Mouse (Mus musculus): ENCODE data around the gene Prdm2.
A peak's percentile ranks its signal among the peaks of the same experiment; 100 is the strongest.

Gene Prdm2

GRCm38 (mm10) chr4:143147666-143148065 lies 65.1 kb downstream of the Prdm2 start:
- no peak for DNase-seq

GRCm38 (mm10) chr4:143143615-143144014 lies 69.2 kb downstream of the Prdm2 start:
- no peak for DNase-seq

GRCm38 (mm10) chr4:143141645-143142259 lies 71.0 kb downstream of the Prdm2 start:
- no peak for DNase-seq

- DNase-seq, result no peak
Observed at GRCm38 (mm10) chr4:143140940-143141339, 71.9 kb downstream of the Prdm2 start.

GRCm38 (mm10) chr4:143132433-143132832 lies 80.4 kb downstream of the Prdm2 start:
- DNase-seq, result no peak

- no peak for DNase-seq
Observed at GRCm38 (mm10) chr4:143130441-143130840, 82.4 kb downstream of the Prdm2 start.

GRCm38 (mm10) chr4:143129261-143129760 lies 83.5 kb downstream of the Prdm2 start:
- DNase-seq, result peak; percentile 20

GRCm38 (mm10) chr4:143127171-143127570 lies 85.6 kb downstream of the Prdm2 start:
- no peak for DNase-seq

- no peak for DNase-seq
Observed at GRCm38 (mm10) chr4:143126476-143126875, 86.3 kb downstream of the Prdm2 start.

- no peak for DNase-seq
Observed at GRCm38 (mm10) chr4:143125290-143125689, 87.5 kb downstream of the Prdm2 start.

GRCm38 (mm10) chr4:143123043-143123442 lies 89.8 kb downstream of the Prdm2 start:
- DNase-seq, result no peak

GRCm38 (mm10) chr4:143121174-143121573 lies 91.6 kb downstream of the Prdm2 start:
- DNase-seq, result no peak

GRCm38 (mm10) chr4:143120008-143120407 lies 92.8 kb downstream of the Prdm2 start:
- DNase-seq, result peak; percentile 62

- peak; percentile 74 for DNase-seq
Observed at GRCm38 (mm10) chr4:143118843-143119242, 94.0 kb downstream of the Prdm2 start.

GRCm38 (mm10) chr4:143115851-143116250 lies 96.9 kb downstream of the Prdm2 start:
- no peak for DNase-seq

- DNase-seq, result no peak
Observed at GRCm38 (mm10) chr4:143114232-143114979, 98.4 kb downstream of the Prdm2 start.

GRCm38 (mm10) chr4:143112985-143113384 lies 99.8 kb downstream of the Prdm2 start:
- DNase-seq, result peak; percentile 53

GRCm38 (mm10) chr4:143112439-143112838 lies 100.4 kb downstream of the Prdm2 start:
- DNase-seq, result no peak

GRCm38 (mm10) chr4:143111872-143112271 lies 100.9 kb downstream of the Prdm2 start:
- no peak for DNase-seq

- no peak for DNase-seq
Observed at GRCm38 (mm10) chr4:143108552-143108951, 104.2 kb downstream of the Prdm2 start.

- DNase-seq, result no peak
Observed at GRCm38 (mm10) chr4:143106971-143107370, 105.8 kb downstream of the Prdm2 start.

GRCm38 (mm10) chr4:143106566-143106965 lies 106.2 kb downstream of the Prdm2 start:
- DNase-seq, result no peak

GRCm38 (mm10) chr4:143104739-143105138 lies 108.1 kb downstream of the Prdm2 start:
- peak; percentile 6 for DNase-seq

- DNase-seq, result no peak
Observed at GRCm38 (mm10) chr4:143103811-143104210, 109.0 kb downstream of the Prdm2 start.

Measured in cerebellum, adult 9-10 months (tissue).